Mouse (Mus musculus): ENCODE measurements around the gene Fxyd5. TPM values are rescaled to one million over a fixed set of nuclear protein-coding genes. Genes with fewer than 3 reads are reported as not detected.

Gene Fxyd5
- polyA plus RNA-seq, 1 experiment from 2014 or later = 31.5 TPM

DNA sequence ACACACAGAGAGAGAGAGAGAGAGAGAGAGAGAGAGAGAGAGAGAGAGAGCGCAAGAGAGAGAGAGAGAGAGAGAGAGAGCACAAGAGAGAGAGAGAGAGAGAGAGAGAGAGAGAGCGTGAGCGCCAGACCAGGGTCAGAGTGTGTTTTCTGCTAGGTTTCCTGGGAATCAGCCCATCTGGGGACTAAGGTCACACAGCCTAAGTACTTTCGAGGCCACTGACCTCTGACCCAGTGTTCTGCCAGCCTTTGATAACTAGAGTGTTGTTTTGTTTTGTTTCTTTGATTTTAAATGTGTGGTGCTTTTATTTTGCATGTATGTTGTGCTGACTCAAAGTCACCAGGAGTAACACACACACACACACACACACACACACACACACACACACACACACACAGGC lies 13.6 kb upstream of the Fxyd5 start:
- H3K27ac ChIP-seq = no peak overlapping the region
- H3K4me1 ChIP-seq (replicated peaks; ENCODE audit: insufficient read depth, low read length) = peaks cover 19% of the 10 kb centered on the region
- peaks cover 22% of the 10 kb centered on the region for H3K27me3 ChIP-seq (ENCODE audit: insufficient read depth, low read length)
- no peak for TF ChIP-seq CTCF (IDR thresholded peaks at IDR 0.05; ENCODE audit: low read depth)
- WGBS = 35% methylated on average over 4 of the region's 4 CpGs
- H3K9me3 ChIP-seq (replicated peaks; ENCODE audit: low read length) = no peaks in the 10 kb centered on the region
- H3K4me3 ChIP-seq (replicated peaks; ENCODE audit: low read depth, low read length) = no peak overlapping the region
- no peaks in the 10 kb centered on the region for H3K36me3 ChIP-seq (ENCODE audit: insufficient read depth, low read length)
- DNase-seq (ENCODE audit: low spot score) (peak; percentile 17), ATAC-seq (replicated peaks; ENCODE audit: low FRiP score, low read depth) (no peak)
- no peak overlapping the region for H3K4me2 ChIP-seq (ENCODE audit: low read length)
- H3K9ac ChIP-seq (ENCODE audit: low read depth, low read length) = no peak overlapping the region

- Histone ChIP-seq H3K27ac (peak overlapping the region; percentile 50), H3K4me1 (replicated peaks; ENCODE audit: insufficient read depth, low read length) (peaks cover 19% of the 10 kb centered on the region), H3K36me3 (ENCODE audit: insufficient read depth, low read length) (no peaks in the 10 kb centered on the region), H3K4me3 (replicated peaks; ENCODE audit: low read depth, low read length) (peak overlapping the region; percentile 21; the same call in 1 of the 2 replicates), H3K27me3 (ENCODE audit: insufficient read depth, low read length) (peaks cover 26% of the 10 kb centered on the region), H3K9me3 (replicated peaks; ENCODE audit: low read length) (no peaks in the 10 kb centered on the region), H3K9ac (ENCODE audit: low read depth, low read length) (peak overlapping the region; percentile 46; the same call in 1 of the 2 replicates), H3K4me2 (ENCODE audit: low read length) (peak overlapping the region; percentile 46)
- DNase-seq (ENCODE audit: low spot score) (peak; percentile 93), ATAC-seq (replicated peaks; ENCODE audit: low FRiP score, low read depth) (peak; percentile 83)
- TF ChIP-seq CTCF (IDR thresholded peaks at IDR 0.05; ENCODE audit: low read depth) = no peak
- WGBS = 10% methylated on average over 10 of the region's 10 CpGs
Measured at GRCm38 (mm10) chr7:31055354-31055824, 13.1 kb upstream of the Fxyd5 start.

- Histone ChIP-seq H3K27me3 (ENCODE audit: insufficient read depth, low read length) (peaks cover 32% of the 10 kb centered on the region), H3K9me3 (replicated peaks; ENCODE audit: low read length) (no peaks in the 10 kb centered on the region), H3K36me3 (ENCODE audit: insufficient read depth, low read length) (no peaks in the 10 kb centered on the region), H3K27ac (peak overlapping the region; percentile 28; the same call in 1 of the 2 replicates), H3K4me2 (ENCODE audit: low read length) (peak overlapping the region; percentile 46), H3K4me3 (replicated peaks; ENCODE audit: low read depth, low read length) (0 out of 2 replicates have a peak overlapping the region, but pooled peaks have one; percentile 21), H3K9ac (ENCODE audit: low read depth, low read length) (peak overlapping the region; percentile 46; the same call in 1 of the 2 replicates), H3K4me1 (replicated peaks; ENCODE audit: insufficient read depth, low read length) (peaks cover 19% of the 10 kb centered on the region)
- TF ChIP-seq CTCF (IDR thresholded peaks at IDR 0.05; ENCODE audit: low read depth) = no peak
- 34% methylated on average over 11 of the region's 11 CpGs for WGBS
- DNase-seq (ENCODE audit: low spot score) (no peak), ATAC-seq (replicated peaks; ENCODE audit: low FRiP score, low read depth) (no peak)
Measured at GRCm38 (mm10) chr7:31054661-31055320, 12.5 kb upstream of the Fxyd5 start.

DNA sequence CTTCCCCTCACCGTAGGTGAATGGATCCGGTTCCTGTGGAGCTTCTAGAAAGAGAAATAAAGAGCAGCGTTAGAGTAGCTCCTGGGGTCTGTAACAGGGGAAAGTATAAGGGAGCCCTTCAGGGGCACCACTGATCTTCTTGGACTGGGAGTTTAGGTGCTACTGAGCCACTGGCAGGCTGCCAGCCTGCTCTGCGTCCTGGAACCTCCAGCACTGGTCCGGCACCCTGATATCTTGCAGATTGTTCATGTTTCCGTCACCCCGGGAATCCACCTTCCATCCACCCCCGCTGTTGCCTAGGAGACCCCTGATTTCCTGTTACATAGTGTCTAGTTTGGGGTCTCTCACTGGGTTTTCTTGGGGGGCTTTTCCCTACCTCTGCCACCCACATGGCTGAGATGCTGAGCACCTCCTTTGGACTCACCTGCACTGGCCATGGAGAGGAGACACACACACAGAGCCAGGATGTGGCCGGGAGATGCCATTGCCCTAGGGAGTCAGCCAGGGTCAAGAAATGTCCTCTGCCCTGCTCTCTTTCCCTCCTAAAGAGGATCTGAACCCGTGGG lies 11.7 kb upstream of the Fxyd5 start:
- no peak overlapping the region for H3K4me2 ChIP-seq (ENCODE audit: low read length)

GRCm38 (mm10) chr7:31052636-31053434 lies 10.6 kb upstream of the Fxyd5 start:
- Histone ChIP-seq H3K4me2 (ENCODE audit: low read length) (peak overlapping the region; percentile 41), H3K9me3 (replicated peaks; ENCODE audit: low read length) (no peaks in the 10 kb centered on the region), H3K4me1 (replicated peaks; ENCODE audit: insufficient read depth, low read length) (peaks cover 19% of the 10 kb centered on the region), H3K27me3 (ENCODE audit: insufficient read depth, low read length) (peaks cover 39% of the 10 kb centered on the region), H3K36me3 (ENCODE audit: insufficient read depth, low read length) (no peaks in the 10 kb centered on the region), H3K9ac (ENCODE audit: low read depth, low read length) (no peak overlapping the region), H3K27ac (no peak overlapping the region), H3K4me3 (replicated peaks; ENCODE audit: low read depth, low read length) (0 out of 2 replicates have a peak overlapping the region, but pooled peaks have one; percentile 14)
- WGBS = 3% methylated on average over 33 of the region's 34 CpGs
- ATAC-seq (replicated peaks; ENCODE audit: low FRiP score, low read depth) = peak; percentile 18; the same call in 1 of the 2 replicates
- peak; percentile 46; the same call in 1 of the 2 replicates for TF ChIP-seq CTCF (IDR thresholded peaks at IDR 0.05; ENCODE audit: low read depth)
- DNase-seq (ENCODE audit: low spot score) = peak; percentile 58

More for the DNA sequence above, 11.7 kb upstream of the Fxyd5 start:
- Histone ChIP-seq H3K4me3 (replicated peaks; ENCODE audit: low read depth, low read length) (no peak overlapping the region), H3K4me1 (replicated peaks; ENCODE audit: insufficient read depth, low read length) (peaks cover 19% of the 10 kb centered on the region), H3K9ac (ENCODE audit: low read depth, low read length) (no peak overlapping the region), H3K9me3 (replicated peaks; ENCODE audit: low read length) (no peaks in the 10 kb centered on the region), H3K36me3 (ENCODE audit: insufficient read depth, low read length) (no peaks in the 10 kb centered on the region), H3K27ac (no peak overlapping the region), H3K27me3 (ENCODE audit: insufficient read depth, low read length) (peaks cover 39% of the 10 kb centered on the region)
- TF ChIP-seq CTCF (IDR thresholded peaks at IDR 0.05; ENCODE audit: low read depth) = no peak
- DNase-seq (ENCODE audit: low spot score) (no peak), ATAC-seq (replicated peaks; ENCODE audit: low FRiP score, low read depth) (no peak)
- WGBS = 30% methylated on average over 10 of the region's 10 CpGs

DNA sequence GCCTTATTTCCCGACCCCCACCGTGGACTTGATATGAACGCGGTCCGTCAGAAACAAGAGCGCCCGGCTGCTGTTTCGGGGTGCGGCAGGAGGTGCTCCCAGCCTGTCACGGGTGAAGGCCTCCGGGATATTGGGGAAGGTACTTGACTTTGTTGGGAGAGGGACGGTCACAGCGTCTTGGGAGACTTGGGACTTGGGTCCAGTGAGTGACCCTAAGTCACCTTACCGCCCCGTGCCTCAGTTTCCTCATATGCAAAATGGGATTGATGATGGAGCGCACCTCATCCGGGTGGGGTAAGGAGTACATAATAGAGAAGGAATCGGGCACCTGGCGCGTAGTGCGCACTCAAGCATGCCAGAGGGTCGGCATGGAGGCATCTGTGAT lies 10.0 kb upstream of the Fxyd5 start:
- H3K27me3 ChIP-seq (ENCODE audit: insufficient read depth, low read length) = peaks cover 39% of the 10 kb centered on the region
- ATAC-seq (replicated peaks; ENCODE audit: low FRiP score, low read depth) (no peak), DNase-seq (ENCODE audit: low spot score) (no peak)
- H3K36me3 ChIP-seq (ENCODE audit: insufficient read depth, low read length) = no peaks in the 10 kb centered on the region
- 0 out of 2 replicates have a peak overlapping the region, but pooled peaks have one; percentile 14 for H3K4me3 ChIP-seq (replicated peaks; ENCODE audit: low read depth, low read length)
- no peak overlapping the region for H3K27ac ChIP-seq
- no peak overlapping the region for H3K9ac ChIP-seq (ENCODE audit: low read depth, low read length)
- H3K4me2 ChIP-seq (ENCODE audit: low read length) = peak overlapping the region; percentile 41
- peaks cover 19% of the 10 kb centered on the region for H3K4me1 ChIP-seq (replicated peaks; ENCODE audit: insufficient read depth, low read length)
- no peaks in the 10 kb centered on the region for H3K9me3 ChIP-seq (replicated peaks; ENCODE audit: low read length)
- WGBS = 3% methylated on average over 22 of the region's 22 CpGs
- TF ChIP-seq CTCF (IDR thresholded peaks at IDR 0.05; ENCODE audit: low read depth) = no peak
